Mouse (Mus musculus) embryonic facial prominence, embryonic 13.5 days (tissue): Measurements from ENCODE around the gene Plp2. TPM values are rescaled to one million over a fixed set of nuclear protein-coding genes. Genes with fewer than 3 reads are reported as not detected.

Source experiments
- ATAC-seq: fragments of 200-750 bp; cut with Nextera tagmentation; 2 replicates; pipeline ENCODE4 v1.8.0; 2017; ENCODE audit warnings: low read depth; ENCODE audit not compliant: insufficient number of reproducible peaks, insufficient read depth, low FRiP score, low TSS enrichment
- H3K27ac ChIP-seq: fragments of 300-500 bp; sonication (generic); 2 replicates; pipeline ENCODE4 v1.5.1; 2015; ENCODE audit warnings: moderate library complexity, mild to moderate bottlenecking, inconsistent platforms
- H3K27me3 ChIP-seq: fragments of 300-500 bp; sonication (generic); 2 replicates; pipeline ENCODE4 v1.6.1; 2015; ENCODE audit warnings: mild to moderate bottlenecking, inconsistent platforms
- H3K36me3 ChIP-seq: fragments of 300-500 bp; sonication (generic); 2 replicates; pipeline ENCODE4 v1.6.1; 2015; ENCODE audit warnings: mild to moderate bottlenecking, inconsistent platforms
- H3K4me1 ChIP-seq: fragments of 300-500 bp; sonication (generic); 2 replicates; pipeline ENCODE4 v1.6.1; 2015; ENCODE audit warnings: inconsistent platforms
- H3K4me2 ChIP-seq: fragments of 300-500 bp; sonication (generic); 2 replicates; pipeline ENCODE4 v1.6.1; 2015; ENCODE audit warnings: moderate library complexity, mild to moderate bottlenecking, inconsistent platforms
- H3K4me3 ChIP-seq: fragments of 300-500 bp; sonication (generic); 2 replicates; pipeline ENCODE4 v1.5.1; 2015; ENCODE audit warnings: mild to moderate bottlenecking, inconsistent platforms
- H3K9ac ChIP-seq: fragments of 300-500 bp; sonication (generic); 2 replicates; pipeline ENCODE4 v1.6.1; 2015; ENCODE audit warnings: mild to moderate bottlenecking, inconsistent platforms
- H3K9me3 ChIP-seq: fragments of 300-500 bp; sonication (generic); 2 replicates; pipeline ENCODE4 v1.6.1; 2016; ENCODE audit warnings: inconsistent platforms
- WGBS: fragments of 180-500 bp; shearing (Covaris S2); methylation state at CpG from one replicate; pipeline ENCODE4 v1.1.7; 2015; ENCODE audit warnings: mixed read lengths; 5-methylcytosine and 5-hydroxymethylcytosine counted together
- polyA plus RNA-seq: library from polyadenylated mRNA; unstranded; fragments of >200 nt; fragmentation: Nextera tagmentation; extraction: Ambion mirVana; gene quantifications from 2 replicates; pipeline ENCODE4 v1.2.1, GENCODE M21; 2015

The Plp2 gene
- polyA plus RNA-seq, 1 experiment from 2014 or later: 100 TPM

DNA sequence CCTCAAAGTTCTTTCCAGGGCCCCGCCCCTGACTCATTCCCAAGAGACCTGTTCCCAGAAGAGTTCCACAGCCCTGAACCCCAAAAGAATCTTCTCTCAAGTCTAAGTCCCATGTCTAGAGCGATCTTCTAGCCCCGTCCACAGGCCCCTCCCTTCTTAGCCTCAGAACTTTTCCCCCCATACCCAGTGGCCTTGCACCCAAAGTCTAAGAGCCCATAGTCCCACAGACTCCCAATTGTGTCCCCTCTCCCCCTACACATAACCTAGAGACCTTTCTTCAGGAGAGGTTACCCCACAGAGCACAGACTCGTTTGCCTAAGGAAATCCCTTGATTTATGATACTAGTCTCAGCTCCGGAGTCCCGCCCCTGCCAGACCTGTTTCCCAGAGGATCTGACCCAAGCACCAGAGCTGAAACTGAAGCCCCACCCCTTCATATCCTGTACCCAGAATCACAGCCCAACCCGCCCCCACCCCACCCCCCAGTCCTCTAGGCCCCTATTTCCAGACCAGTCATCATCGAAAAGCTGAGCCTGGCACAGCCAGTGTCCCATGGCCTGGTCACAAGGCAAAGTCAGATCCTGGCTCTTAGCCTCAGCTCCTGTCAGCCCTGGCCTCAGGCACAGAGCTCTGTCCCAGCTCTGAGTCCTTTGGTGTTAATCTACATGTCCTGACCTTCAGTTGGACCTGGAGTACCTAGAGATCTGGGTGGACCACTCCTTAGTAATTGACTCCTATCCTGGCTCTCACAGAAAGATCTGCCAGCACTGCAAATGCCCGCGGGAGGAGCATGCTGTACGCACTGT is 12.2 kb downstream of the Plp2 start:
- H3K4me2 ChIP-seq: peak overlapping the region; percentile 61
- ATAC-seq: no peak
- no peaks in the 10 kb centered on the region for H3K36me3 ChIP-seq
- H3K27me3 ChIP-seq: no peaks in the 10 kb centered on the region
- H3K4me1 ChIP-seq: 0 out of 2 replicates have a peak, but pooled peaks cover 7% of the 10 kb centered on the region
- no peak overlapping the region for H3K27ac ChIP-seq
- H3K4me3 ChIP-seq: peak overlapping the region; percentile 50
- 54% methylated on average over 11 of the region's 11 CpGs for WGBS
- no peaks in the 10 kb centered on the region for H3K9me3 ChIP-seq
- no peak overlapping the region for H3K9ac ChIP-seq

DNA sequence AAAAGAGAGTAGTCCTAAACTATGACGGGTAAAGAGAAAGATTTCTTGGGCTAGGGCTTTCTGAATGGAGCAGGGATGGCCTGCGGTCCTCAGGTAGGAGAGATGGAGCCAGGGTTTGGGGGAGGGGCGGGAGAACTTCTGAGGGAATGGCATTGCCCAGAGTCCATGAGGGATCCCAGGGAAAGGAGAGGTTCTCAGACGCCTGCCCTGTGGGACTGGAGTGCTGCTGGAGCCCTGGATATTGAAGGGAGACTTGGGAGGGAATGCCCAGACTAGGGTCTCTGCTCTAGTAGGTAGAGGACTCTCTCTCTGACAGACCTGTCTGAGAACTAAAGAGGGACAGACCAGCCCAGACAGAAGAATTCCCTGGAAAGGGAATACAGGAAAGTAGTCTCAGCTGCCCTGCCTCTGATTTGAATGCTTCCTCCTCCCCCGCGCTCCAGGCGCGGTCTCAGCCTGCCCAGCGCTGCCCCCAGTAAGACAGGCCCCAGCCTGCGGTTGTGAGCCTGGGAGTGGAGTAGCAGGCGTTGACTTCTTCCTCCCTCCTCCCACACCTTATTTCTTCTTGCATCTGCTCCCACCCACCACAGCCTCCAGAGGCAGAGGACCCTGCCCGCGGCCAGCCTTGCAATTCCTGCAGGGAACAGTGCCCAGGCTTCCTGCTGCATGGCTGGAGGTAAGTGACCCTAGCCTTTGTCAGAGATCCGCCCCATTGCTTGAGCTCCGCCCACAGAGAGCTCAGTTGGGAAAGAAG is 13.0 kb downstream of the Plp2 start:
- peak overlapping the region; percentile 69 for H3K27ac ChIP-seq
- ATAC-seq: no peak

DNA sequence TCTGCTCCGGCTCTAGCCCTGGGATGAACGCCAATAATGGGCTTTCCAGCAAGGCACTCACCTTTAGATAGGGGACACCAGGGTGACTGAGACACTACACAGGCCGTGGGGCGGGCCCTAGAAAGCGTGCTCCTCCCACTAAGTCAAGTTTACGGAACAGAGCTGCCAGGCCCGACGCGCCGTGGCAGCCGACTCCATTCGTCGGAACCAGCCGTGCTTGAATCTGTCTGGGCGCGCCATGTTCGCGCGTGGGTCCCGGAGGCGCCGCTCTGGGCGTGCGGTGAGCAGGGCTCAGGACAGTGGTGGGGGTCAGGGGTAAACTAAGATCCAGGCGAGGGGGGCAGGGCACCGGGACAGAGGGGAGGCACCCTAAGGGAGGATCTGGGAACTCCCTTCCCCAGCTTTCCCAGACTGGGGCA is 14.0 kb downstream of the Plp2 start, which contains the start of gene Prickle3:
Prickle3 (plus strand) TSS at position 40 of the 419 bp plus-strand sequence.
- peak within 1 kb of the TSS; percentile 50 for H3K4me3 ChIP-seq
- H3K36me3 ChIP-seq: no peaks in the 10 kb centered on the region
- 27% methylated on average over 26 of the region's 26 CpGs for WGBS
- peak within 1 kb of the TSS; percentile 74 for H3K9ac ChIP-seq
- no peaks in the 10 kb centered on the region for H3K27me3 ChIP-seq
- H3K9me3 ChIP-seq: no peaks in the 10 kb centered on the region
- peak within 1 kb of the TSS; percentile 61 for H3K4me2 ChIP-seq
- ATAC-seq: 0 out of 2 replicates have a peak, but pooled peaks have one; percentile 50
- H3K27ac ChIP-seq: peak within 1 kb of the TSS; percentile 69
- H3K4me1 ChIP-seq: 0 out of 2 replicates have a peak, but pooled peaks cover 7% of the 10 kb centered on the region

More for the DNA sequence above, 13.0 kb downstream of the Plp2 start:
- Histone ChIP-seq H3K27me3 (no peaks in the 10 kb centered on the region), H3K36me3 (no peaks in the 10 kb centered on the region), H3K4me2 (peak overlapping the region; percentile 61), H3K4me1 (0 out of 2 replicates have a peak, but pooled peaks cover 7% of the 10 kb centered on the region), H3K9me3 (no peaks in the 10 kb centered on the region), H3K4me3 (peak overlapping the region; percentile 50), H3K9ac (peak overlapping the region; percentile 74; the same call in 1 of the 2 replicates)
- WGBS: 35% methylated on average over 15 of the region's 15 CpGs

DNA sequence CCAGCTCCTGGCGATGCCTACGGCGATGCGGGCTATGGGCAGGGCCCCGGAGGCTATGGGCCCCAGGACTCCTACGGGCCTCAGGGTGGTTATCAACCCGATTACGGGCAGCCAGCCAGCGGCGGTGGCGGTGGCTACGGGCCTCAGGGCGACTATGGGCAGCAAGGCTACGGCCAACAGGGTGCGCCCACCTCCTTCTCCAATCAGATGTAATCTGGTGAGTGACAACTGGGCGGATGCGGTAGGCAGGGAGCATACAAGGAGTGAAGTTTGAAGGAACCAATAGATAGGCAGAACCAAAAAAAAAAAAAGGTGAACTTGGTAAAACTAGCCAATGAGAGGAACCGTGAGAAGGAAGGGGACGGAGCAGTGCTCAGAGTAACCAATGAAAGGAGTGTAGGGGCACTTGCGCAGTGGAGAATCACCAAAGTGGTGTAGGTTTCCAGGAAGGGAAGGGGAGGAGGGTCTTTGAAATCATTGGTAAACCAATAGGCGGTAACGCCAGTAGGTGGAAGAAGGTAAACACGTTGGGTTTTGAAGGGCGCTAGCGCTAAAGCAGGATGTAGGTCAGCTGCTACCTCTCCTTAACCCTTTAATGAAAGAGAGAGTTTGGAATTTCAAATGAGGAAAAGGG is 22.4 kb downstream of the Plp2 start:
- 21% methylated on average over 25 of the region's 25 CpGs for WGBS
- ATAC-seq: peak; percentile 96
- Histone ChIP-seq H3K27me3 (no peaks in the 10 kb centered on the region), H3K4me3 (peak overlapping the region; percentile 52), H3K9ac (peak overlapping the region; percentile 74), H3K4me1 (no peaks in the 10 kb centered on the region), H3K4me2 (peak overlapping the region; percentile 61), H3K9me3 (no peaks in the 10 kb centered on the region), H3K27ac (peak overlapping the region; percentile 68; the same call in 1 of the 2 replicates), H3K36me3 (no peaks in the 10 kb centered on the region)

DNA sequence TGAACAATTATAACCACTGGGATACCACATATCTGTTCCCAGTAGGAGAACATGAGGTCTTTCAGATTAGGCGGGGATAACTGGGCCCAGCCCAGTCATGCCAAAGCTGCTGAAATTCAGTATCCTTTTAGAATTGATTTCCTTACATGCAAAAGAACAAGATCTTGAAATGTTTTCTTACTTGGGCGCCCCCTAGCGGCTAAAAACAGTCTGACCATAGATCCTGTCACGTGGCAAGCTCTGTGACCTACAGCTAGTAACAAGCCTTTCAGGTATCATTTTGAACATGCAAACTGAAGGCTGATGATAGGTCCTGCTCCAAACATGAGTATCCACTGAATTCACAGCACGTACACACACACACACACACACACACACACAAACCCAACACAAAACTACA is 25.8 kb downstream of the Plp2 start:
- no peak overlapping the region for H3K4me3 ChIP-seq
- no peaks in the 10 kb centered on the region for H3K36me3 ChIP-seq
- WGBS: 15% methylated on average over 5 of the region's 5 CpGs
- no peaks in the 10 kb centered on the region for H3K4me1 ChIP-seq
- no peak overlapping the region for H3K9ac ChIP-seq
- no peak overlapping the region for H3K4me2 ChIP-seq
- H3K27ac ChIP-seq: no peak overlapping the region
- peaks cover 8% of the 10 kb centered on the region for H3K27me3 ChIP-seq
- no peaks in the 10 kb centered on the region for H3K9me3 ChIP-seq
- no peak for ATAC-seq

DNA sequence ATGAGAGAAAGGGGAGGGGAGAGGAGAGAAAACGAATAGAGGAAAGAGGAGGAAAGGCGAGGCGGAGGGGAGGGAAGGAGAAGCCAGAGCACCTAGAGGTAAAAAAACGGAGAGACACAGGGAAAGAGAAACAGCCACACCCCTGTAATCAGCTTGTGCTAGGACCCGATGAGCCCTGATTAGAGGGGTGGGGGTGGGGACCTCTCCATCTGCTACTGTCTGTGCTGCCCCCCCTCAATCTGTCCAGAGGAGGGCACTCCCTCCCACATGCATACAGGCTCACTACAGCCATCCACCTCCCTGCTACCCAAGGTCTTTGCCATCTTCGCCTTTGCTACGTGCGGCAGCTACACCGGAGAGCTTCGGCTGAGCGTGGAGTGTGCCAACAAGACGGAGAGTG is 30.4 kb downstream of the Plp2 start:
- no peaks in the 10 kb centered on the region for H3K4me1 ChIP-seq
- H3K27ac ChIP-seq: no peak overlapping the region
- no peaks in the 10 kb centered on the region for H3K36me3 ChIP-seq
- 47% methylated on average over 12 of the region's 12 CpGs for WGBS
- ATAC-seq: no peak
- H3K27me3 ChIP-seq: peaks cover 22% of the 10 kb centered on the region
- H3K4me3 ChIP-seq: no peak overlapping the region
- no peak overlapping the region for H3K4me2 ChIP-seq
- H3K9ac ChIP-seq: no peak overlapping the region
- no peaks in the 10 kb centered on the region for H3K9me3 ChIP-seq

DNA sequence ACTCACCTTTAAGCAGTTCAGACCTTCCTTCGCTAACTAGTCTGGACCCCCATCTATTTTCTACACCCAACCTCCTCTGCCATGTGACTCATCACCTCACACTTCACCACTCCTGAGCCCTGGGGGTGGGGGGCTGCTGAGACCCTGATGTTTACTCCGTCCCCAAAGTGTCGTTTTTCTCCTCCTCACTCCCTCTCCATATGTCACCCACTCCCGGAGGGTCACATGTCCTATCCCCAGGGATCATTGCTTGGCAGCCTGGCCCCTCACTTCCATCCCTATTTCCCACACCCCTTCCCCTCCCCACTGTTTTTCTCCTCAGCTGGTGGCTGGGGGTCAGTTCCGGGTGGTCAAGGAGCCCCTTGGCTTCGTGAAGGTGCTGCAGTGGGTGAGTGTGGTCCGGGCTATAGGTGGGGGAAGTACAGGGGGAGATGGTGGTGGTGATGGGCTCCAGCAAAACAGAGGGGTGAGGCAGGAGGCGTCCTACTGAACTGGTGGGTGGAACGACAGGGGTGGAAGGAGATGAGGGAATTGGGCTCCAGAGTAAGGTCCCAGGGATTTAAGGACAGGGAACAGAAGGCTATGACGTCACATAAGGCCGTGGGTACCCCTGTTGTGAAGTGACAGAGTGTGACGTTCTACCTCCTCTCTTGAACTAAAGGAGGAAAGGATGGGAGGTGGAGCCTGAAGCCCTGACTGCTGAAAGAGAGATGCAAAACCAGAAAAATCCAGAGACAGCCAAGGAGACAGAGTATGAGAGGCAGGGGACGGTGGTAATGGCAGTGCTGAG is 31.5 kb downstream of the Plp2 start:
- WGBS: 26% methylated on average over 13 of the region's 13 CpGs
- Histone ChIP-seq H3K9ac (no peak overlapping the region), H3K4me1 (no peaks in the 10 kb centered on the region), H3K36me3 (no peaks in the 10 kb centered on the region), H3K27me3 (peaks cover 22% of the 10 kb centered on the region), H3K27ac (no peak overlapping the region), H3K4me3 (no peak overlapping the region), H3K9me3 (no peaks in the 10 kb centered on the region), H3K4me2 (no peak overlapping the region)
- 0 out of 2 replicates have a peak, but pooled peaks have one; percentile 27 for ATAC-seq

DNA sequence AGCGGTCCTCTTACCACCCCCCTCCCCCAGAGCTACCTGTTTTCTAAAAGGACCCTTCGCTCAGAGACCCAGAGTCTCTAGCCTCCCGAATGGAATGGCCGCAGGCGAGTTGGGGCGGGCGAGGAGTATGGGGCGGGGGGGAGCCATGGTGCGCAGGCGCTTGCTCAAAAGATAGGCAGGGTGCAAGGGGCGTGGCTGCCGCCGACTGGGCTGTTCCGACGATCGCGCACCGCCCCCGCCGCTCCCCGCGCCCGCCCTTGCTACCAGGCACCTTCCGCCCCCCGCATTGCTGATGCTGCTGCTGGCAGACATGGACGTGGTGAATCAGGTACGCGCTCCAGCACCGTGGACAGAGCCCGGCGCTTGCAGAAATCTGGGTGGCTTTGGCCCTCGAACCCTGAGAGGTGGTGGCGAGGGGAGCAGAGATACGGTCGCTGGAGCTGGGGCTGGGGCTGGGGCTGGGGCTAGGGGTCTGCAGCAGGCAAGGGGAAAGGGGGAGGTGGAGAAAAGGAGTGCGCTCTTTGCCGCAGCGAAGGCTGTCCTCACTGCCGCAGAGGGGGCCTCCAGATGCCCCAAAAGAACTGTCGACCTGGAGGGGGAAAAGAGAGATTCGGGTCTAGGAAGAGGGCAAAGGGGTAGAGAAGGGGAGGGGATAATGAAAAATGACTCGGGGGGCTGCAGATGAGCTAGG is 32.6 kb downstream of the Plp2 start, which contains the start of gene Syp:
Syp (plus strand) TSS at position 71 of the 691 bp plus-strand sequence.
- 22% methylated on average over 42 of the region's 42 CpGs for WGBS
- H3K27me3 ChIP-seq: peaks cover 22% of the 10 kb centered on the region
- peak; percentile 67 for ATAC-seq
- no peaks in the 10 kb centered on the region for H3K36me3 ChIP-seq
- H3K9ac ChIP-seq: no peak within 1 kb of the TSS
- peak within 1 kb of the TSS; percentile 55 for H3K4me2 ChIP-seq
- no peaks in the 10 kb centered on the region for H3K4me1 ChIP-seq
- peak within 1 kb of the TSS; percentile 31 for H3K4me3 ChIP-seq
- no peaks in the 10 kb centered on the region for H3K9me3 ChIP-seq
- H3K27ac ChIP-seq: no peak within 1 kb of the TSS

DNA sequence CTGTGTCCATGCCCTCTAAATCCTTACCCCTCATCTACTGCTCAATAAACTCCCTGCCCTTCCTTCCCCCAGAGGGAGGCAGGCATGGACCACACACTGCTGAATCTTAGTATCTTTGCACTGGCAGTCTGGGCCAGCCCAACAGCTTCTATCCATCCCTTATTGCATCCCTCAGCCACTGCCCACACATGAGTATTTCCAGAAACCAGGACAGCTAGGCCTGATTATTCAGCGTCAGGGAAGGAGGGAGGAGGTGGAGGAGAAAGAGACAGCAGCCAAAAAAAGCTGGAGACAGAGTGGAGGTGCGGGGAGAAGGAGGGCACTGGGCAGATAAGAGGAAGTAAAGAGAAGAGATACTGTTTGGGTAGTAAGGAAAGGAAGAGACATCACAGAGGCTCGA is 36.1 kb downstream of the Plp2 start:
- Histone ChIP-seq H3K36me3 (no peaks in the 10 kb centered on the region), H3K27ac (no peak overlapping the region), H3K4me3 (no peak overlapping the region), H3K27me3 (peaks cover 13% of the 10 kb centered on the region), H3K4me2 (no peak overlapping the region), H3K4me1 (no peaks in the 10 kb centered on the region), H3K9ac (no peak overlapping the region), H3K9me3 (no peaks in the 10 kb centered on the region)
- ATAC-seq: no peak
- 63% methylated on average over 3 of the region's 3 CpGs for WGBS

DNA sequence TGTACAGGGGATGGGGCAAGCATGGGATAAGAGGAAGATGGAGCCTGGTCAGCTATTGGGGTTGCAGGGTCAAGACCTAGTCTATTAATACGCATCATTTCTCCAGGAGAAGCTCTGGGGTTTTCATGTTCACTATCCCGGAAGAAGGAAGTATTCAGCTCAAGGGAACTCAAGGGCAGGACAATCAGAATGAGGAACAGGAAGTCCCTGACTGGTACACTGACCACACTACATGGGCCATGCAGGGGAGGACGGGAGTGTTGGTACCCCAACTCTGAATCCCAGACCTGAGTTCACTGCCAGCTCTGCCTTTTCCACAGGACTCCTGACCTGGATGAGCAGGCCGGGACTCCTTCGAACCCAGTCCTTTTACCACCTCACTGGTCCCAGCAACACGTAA is 38.6 kb downstream of the Plp2 start:
- H3K4me3 ChIP-seq: no peak overlapping the region
- no peaks in the 10 kb centered on the region for H3K36me3 ChIP-seq
- H3K4me1 ChIP-seq: no peaks in the 10 kb centered on the region
- H3K27ac ChIP-seq: no peak overlapping the region
- H3K27me3 ChIP-seq: no peaks in the 10 kb centered on the region
- H3K9me3 ChIP-seq: no peaks in the 10 kb centered on the region
- WGBS: 87% methylated on average over 6 of the region's 6 CpGs
- no peak for ATAC-seq
- no peak overlapping the region for H3K9ac ChIP-seq
- no peak overlapping the region for H3K4me2 ChIP-seq
